Mouse (Mus musculus) spleen, postnatal 10 days (tissue): ENCODE data around the gene Tbc1d1.

Source experiments
- DNase-seq, 2 experiments: peaks; one replicate each; pipeline ENCODE4 v3.0.0; 2021 to 2022; ENCODE audit warnings: low spot score in 2 of 2

The Tbc1d1 gene

DNA sequence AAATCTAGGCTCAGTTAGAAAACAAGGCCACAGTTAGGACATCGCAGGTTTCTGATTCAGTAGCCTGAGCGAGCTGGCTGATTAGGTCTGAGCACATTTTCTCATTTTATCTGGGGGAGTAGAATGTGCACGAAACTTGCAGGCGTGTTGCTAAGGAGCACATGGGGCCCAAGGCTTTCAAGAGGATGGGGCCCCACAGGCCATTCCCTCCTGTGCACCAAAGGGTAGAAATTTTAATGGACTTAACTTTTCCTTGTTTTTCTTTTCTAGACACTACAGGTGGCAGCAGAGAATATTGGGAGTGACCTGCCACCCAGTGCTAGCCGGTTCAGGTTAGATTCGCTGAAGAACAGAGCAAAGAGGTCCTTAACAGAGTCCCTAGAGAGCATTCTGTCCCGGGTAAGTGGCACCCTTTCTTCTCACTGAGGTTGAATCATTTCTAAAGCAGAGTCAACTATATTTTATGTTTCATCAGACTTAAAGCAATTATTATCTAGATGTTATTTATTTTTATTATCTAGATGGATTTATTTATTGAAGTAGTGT lies 121.6 kb downstream of the Tbc1d1 start:
- no peak for DNase-seq

DNA sequence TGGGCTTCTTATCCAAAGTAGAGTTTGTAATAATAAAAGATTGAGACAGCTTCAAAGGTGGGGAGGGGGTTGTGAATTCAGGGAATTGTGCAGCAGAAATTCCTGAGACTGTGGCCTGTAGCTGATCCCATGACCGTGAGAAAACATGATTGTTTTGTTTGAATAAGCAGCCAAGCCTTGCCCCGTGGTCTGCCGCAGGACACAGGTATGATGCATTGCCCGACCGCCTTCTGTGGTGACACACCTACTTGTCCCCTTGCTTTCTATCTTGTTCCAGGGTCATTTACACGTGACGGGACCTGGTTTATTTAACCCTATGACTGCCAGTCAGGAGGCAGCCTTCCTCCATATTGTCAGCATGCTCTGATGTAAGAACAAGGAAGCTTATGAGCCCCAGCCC lies 123.6 kb downstream of the Tbc1d1 start:
- DNase-seq: no peak

DNA sequence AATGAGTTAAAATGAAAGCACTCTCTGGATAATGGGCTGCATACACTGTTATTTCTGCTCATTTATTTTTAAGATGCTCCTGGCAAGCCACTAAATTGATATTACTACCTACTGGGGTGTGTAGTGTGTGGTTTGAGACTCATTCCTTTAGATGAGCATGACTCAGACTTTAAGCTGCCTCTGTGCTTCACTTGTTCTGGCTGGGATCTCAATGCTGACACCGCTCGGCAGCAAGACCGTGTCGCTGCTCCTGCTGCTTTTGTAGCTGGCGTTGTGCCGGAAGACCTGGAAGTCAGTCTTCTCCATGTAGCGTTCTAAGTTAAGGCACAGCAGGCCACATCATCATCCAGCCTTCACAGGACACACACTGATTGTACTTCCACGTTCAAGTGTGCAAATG lies 124.1 kb downstream of the Tbc1d1 start:
- DNase-seq: no peak

DNA sequence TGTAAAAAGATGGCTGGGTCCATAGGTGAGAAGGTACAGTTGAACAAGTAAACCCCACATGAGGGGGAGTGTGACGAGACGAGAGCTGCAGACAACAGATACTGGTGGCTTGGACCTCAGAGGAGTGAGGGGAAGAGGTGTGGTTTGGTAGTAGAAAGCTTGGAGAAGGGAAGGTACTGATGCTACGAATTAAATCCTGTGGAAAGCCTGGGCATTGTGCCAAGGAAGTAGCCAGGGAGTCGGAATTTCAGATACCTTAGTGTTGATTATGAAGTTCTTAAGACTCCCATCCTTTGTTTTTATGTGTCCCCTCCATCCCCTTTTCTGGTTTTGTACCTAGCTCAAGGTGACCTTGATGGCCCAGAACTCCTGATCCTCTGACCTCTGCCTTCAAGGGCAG lies 124.5 kb downstream of the Tbc1d1 start:
- no peak for DNase-seq

DNA sequence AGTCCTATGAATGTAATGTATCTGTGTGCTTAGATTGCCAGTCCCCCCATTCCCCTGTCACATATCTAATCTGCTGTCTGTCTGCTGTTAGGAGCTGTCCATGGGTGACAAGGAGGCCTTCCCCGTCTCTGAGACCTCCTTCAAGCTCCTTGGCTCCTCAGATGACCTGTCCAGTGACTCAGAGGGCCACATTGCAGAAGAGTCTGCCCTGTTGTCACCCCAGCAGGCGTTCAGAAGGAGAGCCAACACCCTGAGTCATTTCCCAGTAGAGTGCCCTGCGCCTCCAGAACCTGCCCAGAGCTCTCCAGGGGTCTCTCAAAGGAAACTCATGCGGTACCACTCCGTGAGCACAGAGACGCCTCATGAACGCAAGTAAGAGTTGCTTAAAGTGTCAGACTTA lies 125.6 kb downstream of the Tbc1d1 start:
- no peak for DNase-seq

DNA sequence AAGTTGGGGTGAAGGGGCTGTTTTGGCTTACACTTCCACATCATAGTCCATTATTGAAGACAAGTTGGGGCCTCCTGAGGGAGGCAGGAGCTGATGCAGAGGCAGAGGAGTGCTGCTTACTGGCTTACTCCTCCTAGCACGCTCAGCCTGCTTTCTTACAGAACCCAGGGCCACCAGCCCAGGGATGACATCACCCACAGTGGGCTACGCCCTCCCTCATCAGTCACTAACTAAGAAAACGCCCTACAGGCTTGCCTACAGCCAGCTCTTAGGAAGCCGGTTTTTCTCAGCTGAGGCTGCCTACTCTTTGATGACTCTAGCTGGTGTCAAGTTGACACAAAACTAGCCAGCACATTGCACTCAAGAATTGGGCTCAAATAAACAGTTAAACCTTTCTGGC lies 126.5 kb downstream of the Tbc1d1 start:
- DNase-seq: no peak

DNA sequence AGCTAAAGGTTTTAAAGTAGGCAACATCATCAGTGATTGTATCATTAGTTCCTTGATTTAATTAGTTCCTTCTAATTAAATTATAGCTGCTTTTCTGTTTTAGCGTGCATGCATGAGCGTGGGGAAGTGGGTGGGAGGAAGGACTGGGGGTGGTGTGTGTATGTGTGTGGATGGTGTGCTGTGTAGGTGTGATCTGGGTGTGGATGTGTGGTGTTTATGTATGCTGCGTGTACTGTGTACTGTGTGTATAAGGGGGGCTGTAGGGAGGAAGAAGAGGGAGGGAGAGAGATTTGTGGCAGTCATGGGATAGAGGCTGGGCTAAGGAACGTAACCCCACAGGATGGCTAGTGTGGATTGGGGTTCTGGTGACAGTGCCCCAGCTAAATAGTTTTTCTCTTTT lies 129.2 kb downstream of the Tbc1d1 start:
- no peak for DNase-seq

DNA sequence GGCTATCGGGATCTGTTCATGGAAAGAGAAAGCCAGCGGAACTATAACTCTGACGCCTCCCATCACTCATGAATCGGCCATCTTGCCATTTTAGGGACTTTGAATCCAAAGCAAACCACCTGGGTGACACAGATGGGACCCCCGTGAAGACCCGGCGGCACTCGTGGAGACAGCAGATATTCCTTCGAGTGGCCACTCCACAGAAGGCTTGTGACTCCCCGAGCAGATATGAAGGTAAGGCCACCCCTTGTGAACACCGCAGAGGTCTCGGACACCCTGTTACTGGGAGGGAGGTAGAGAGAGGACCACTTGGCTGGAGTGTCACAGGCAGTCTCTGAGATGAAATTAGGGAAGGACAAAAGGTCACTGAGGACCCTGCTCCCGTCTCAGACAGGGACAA lies 129.7 kb downstream of the Tbc1d1 start:
- DNase-seq: no peak

DNA sequence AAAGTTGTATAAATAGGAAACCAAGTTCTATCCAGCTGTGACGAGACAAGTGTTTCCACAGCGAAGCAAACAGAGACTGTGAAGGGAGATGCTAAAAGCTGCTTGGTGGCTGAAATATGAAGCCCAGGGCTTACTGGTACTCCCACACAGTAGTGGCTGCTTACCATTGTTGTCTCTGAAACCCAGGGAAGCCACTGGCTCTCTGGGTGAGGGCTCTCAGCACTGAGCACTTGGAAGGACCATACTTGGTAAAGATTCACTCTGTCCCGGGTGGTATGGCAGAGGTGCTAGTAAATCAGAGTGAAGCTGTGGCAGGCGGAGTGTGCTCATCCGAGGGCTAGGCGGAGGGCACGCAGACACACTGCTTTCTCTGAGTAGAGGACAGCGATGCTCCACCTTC lies 131.2 kb downstream of the Tbc1d1 start:
- DNase-seq: no peak

DNA sequence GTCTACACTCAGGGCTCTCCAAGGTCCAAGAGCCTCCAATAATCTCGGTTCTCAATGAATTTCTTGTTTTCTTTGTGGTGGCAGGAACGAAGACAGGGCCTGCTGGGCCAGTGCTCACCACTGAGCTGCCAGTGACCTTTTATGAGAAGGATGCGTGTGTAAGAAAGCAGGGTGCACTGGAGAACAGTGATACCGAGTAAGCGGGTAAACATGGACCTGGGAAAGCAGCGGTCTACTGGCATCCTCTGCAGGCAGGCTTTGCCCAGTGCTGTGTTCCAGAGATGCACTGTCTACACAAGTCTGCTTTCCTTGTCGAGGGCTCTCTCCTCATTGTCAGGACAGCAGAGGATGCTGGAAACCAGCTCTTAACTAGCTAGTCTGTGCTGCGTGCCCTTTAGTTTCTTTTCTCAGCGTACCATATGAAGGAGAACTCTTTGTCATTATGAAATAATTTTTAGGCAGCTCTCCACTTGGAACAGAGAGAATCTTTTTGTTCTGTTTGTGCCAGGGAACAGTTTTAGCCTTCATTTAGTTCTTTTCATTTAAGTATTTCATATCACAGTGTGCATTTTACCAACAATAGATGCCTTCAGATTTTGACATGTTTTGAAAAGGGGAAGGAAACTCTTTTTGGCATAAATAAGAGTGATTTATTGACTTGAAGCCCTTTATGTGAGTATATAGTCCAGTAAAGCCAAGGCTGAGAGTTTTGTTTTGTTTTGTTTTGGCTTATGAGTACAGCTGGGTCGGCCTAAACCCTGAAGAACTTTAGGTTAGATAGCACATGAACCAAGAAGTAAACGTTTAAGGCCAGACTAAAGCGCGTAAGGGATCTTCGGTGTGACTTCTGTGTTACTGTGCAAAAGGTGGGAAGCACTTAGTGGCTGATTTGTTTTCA lies 132.2 kb downstream of the Tbc1d1 start:
- no peak for DNase-seq

DNA sequence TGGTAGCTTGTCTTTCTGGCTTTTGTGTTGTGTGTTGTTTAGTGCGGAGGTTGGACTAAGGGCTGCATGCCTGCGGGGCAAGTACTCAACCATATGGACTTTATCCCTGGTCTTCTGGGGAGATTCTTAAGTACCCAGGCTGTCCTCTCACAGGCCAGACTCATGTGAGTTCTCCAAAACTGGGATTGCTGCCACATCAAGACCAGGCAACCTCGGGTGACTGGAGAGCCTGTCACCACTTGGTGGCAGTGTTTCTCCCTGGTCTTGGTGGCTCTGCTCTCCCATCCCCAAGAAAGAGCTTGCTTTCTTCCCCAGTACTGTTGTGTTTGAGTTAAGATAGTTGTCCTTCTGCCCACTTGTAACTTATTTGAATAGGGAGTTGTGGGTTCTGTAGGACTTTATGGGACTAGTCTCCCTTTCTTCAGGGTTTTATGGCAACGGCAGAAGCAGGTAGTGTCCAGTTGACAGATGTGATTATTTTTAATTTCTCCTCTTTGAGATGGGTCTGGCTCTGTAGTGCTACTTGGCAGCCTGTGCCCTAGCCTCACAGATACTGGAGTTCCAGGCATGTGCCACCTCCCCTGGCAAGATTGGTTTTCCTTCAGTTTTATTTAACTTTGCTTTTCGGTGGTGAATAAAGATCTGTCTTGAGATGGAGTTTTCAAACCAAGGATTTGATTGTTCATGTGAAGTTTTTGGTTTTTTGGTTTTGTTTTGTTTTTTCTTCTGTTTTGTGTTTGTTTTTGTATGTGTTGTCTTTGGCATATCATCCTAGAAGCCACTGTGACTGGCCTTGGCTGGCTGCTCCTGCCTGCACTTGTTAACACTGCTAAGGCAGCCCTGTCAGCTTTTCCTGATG lies 133.3 kb downstream of the Tbc1d1 start:
- peak; percentile 42 to 75 for DNase-seq

DNA sequence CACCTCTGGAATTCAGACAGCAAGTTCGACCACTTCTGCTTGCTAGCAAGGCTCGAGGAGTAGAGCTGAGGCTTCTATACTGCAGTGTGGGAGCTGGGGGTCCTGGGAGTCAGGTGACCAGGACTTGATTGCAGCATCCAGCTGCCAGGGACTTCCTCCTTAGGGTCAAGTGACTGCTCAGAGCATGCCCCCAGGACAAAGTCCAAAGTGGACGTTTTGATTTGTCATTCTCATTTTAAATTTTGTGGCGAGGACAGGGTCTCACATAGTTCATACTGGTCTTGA lies 133.9 kb downstream of the Tbc1d1 start:
- DNase-seq: no peak

DNA sequence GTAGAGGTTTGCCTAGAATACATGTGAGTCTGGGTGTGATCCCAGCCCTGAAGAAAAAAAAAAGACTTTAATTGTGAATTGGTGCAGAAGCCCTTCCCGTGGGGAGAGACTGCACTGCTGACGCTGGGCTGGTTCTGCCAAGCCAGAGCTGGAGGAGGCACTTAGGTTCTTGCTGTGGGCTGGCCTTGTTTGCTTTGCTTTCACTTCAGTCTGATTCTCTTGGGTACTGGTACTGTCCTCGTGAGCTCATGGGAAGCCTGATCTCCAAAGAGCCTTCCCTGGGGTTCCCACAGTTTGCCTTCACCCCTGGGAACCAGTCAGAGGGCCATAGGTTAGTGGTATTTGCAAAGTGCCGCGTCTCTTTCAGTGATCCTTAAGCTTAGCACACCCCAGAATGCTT lies 135.6 kb downstream of the Tbc1d1 start:
- no peak for DNase-seq

DNA sequence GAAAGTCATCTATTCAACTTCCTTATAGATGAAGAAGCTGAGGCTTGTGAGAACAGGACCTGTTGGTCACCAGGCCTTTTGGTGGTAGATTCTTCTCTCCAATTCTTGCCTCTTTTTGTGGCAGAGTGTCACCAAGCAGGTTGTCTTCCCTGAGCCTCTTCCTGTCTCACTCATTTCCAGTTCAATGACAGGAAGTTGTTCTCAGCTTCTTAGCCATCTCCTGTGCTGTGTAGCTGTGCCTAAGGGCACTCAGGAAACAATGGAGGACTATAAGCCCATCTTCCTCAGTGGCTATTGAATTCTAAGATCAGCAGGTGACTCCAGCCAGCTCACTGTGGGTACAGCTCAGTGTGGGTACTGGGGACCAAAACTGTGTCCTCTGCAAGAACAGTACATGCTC lies 139.5 kb downstream of the Tbc1d1 start:
- no peak for DNase-seq

DNA sequence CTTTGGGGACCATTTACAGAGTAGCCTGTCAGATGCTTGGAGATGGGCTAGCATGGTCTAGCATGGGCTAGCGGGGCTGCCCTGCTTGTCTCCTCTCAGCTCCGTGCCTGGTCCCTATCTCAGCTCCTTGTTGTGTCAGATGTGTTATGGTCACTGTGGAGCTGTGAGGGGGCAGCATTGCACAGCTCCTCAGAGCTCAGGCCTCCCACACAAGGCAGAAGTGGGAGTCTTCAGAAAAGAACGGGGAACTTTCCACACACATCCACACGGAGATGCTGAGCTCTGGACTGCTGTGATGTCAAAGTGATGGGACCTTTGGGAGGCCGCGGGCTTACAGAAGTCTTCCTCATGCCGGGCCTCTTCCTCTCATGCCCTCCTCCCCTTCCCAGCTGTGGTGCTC lies 140.2 kb downstream of the Tbc1d1 start:
- no peak for DNase-seq

DNA sequence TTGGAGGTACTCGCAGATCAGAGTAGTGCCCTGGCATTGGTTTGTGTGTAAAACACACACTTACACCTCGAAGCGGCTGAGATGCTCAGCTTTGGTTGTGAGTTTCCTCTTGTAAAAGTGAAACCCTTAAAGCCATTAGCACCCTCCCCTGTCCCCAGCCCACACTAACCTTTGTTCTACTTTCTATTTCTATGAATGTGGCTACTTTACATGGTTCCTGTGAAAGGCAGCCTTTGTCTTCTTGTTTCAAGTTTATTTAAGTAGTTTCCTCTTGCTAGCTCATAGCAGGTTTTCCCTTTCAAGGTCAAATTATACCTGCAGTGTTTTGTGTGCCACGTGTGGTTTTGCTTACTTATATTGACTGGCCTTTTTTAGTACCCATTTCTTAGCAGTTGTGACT lies 141.0 kb downstream of the Tbc1d1 start:
- no peak for DNase-seq

DNA sequence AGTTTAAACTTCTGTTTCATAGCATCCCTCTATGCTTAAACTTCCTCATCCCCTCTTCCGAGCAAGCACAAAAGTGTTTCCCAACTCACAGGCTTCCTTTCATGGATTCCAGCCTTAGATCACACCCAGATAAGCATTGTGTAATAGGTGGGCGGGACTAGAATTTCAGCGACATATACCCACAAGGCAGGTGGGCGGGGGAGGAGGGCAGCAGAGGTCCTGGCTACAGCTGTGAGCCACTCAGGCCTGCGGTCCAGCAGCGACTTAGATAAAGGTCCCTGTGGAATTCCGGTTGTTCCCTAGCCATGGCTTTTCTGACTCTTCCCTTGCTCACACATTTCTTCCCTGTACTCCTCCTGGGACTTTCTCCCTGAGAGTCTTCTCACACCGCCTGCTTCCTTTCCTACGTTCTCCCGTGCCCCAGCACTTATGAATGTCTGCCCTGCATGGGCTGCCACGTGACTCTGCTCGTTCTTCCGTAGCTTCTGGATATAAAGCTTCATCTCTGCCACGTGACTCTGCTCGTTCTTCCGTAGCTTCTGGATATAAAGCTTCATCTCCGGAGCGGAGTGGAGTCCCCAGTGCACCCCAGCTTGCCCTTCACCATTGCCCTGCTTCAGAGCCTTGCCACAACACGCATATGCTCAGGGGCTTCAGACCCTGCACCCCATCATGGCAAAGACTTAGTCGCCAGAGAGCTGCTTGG lies 142.4 kb downstream of the Tbc1d1 start:
- no peak for DNase-seq

DNA sequence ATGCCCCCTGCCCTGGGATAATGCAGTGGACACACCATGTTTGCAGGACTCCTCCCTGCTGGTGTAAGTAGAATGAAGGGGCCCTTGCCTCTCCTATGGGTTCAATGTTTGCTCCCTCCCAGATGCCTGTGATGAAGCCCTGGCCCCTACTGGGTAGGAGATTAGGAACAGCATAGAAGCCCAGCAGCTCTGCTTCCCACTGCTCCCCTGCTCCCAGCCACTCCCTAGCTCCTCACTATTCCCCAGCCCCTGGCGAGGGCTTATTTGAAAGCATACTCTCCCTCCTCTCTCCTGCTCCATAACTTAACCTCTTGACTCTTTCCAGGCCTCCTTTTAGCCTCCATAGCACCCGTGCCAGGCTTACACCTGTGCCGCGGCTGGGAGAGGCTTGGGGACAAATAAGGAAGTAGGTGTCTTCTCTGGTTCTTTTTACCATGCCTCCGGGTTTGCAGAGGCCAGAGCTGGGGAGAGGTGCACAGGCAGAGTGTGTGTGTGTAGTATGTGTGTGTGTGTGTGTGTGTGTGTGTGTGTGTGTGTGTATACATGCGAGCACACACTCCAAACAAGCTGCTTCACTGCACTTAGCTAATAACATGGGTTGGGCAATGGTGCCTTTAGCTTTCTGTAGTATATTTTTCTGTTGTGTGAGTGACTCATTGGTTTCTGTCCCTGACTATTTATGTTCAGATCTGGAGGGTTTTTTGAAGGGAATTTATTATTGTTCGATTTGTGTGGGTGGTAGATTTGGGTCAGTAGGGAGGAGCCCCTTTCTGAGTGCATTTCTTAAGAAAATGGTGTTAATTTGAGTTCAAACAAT lies 143.6 kb downstream of the Tbc1d1 start:
- no peak for DNase-seq

DNA sequence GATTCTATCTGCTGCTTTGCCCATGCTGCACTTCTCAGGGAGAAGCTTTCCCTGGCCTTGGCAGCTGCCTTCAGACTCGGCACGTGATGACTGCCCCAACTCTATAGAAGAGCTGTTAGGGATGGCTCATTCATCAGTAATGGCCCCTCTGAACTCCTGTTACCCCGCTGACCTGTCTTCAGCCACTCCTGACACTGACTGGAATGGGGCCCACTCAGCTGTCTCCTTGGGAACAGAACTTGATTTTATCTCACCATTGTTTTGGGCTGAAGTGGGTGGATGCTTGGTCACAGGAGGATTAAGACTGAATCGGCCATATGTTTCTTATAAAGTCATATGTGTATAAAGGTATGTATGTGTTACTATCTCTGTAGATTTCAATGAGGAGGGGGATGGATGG lies 145.1 kb downstream of the Tbc1d1 start:
- no peak for DNase-seq

DNA sequence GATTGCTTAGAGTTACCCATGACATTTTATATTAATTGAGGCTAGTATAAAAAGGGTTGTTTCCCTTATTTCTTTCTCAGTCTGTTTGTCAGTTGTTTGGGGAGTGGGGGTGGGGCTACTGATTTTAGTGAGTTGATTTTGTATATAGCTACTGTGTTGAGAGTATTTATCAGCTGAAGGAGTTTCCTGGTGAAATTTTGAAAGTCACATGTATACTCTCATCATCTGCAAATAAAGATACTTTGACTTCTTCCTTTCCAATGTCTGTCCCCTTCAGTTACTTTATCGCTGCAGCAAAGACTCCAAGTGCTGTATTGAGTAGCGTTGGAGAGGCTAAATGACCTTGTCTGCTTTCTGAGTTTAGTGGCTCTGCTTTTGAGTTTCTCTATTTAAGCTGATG lies 151.2 kb downstream of the Tbc1d1 start:
- no peak for DNase-seq

DNA sequence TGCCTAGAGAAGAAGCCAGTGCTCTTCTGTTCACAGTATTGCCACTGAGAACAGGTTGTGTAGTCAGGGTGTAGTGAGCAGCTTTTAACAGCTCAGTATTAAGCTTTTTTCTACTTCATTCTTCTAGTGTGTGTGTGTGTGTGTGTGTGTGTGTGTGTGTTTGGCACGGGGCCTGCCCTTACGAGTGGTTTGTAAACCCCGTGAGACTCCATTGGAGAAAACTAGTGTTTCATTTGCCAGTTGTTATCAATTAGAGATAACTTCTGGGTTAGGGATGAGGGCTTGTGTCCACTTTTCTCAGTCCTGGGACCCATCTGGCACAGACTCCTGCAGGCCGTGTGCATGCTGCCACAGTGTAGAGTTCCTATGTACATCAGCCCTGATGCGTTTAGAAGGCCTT lies 156.2 kb downstream of the Tbc1d1 start:
- no peak for DNase-seq

DNA sequence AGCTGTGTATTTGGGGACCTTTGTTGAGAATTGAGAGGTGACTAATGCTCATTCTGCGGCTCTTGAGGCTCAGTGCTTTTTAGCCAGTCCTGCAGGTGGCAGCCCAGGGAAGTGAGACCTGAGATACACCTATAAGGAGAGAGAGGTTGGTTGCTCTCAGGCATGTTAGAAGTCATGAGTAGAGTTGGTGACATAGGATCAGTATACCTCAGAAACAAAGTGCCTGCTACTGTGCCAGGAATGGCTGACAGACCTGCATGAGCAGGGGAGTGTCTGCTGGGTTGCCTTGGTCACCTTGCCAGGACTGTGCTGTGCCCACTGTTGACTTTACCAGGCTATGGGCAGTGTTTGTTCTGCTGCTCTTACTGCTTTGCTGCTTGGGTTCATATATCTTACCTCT lies 157.4 kb downstream of the Tbc1d1 start:
- DNase-seq: no peak
